Mouse (Mus musculus) kidney, postnatal 0 days (tissue): ENCODE data around the gene Tshz2. TPM values are rescaled to one million over a fixed set of nuclear protein-coding genes. Genes with fewer than 3 reads are reported as not detected.
A peak's percentile ranks its signal among the peaks of the same experiment; 100 is the strongest.

Experiments used
- ATAC-seq: fragments of 200-750 bp; cut with Nextera tagmentation; replicated peaks from 2 replicates; pipeline ENCODE4 v1.8.0; 2017; ENCODE audit warnings: low read depth, moderate number of reproducible peaks, moderate TSS enrichment, moderate library complexity; ENCODE audit not compliant: low FRiP score
- DNase-seq: peaks from one replicate; pipeline ENCODE4 v3.0.0-alpha.2; 2016; ENCODE audit warnings: low spot score
- H3K27ac ChIP-seq: fragments of 300-500 bp; sonication (generic); 2 replicates; pipeline ENCODE4 v1.5.1; 2014; ENCODE audit warnings: mild to moderate bottlenecking
- H3K27me3 ChIP-seq: fragments of 300-500 bp; sonication (generic); 2 replicates; pipeline ENCODE4 v1.6.1; 2014; ENCODE audit warnings: low read length, mixed read lengths; ENCODE audit not compliant: insufficient read depth
- H3K36me3 ChIP-seq: fragments of 300-500 bp; sonication (generic); 2 replicates; pipeline ENCODE4 v1.6.1; 2014; ENCODE audit warnings: low read length, mixed read lengths; ENCODE audit not compliant: insufficient read depth
- H3K4me1 ChIP-seq: fragments of 300-500 bp; sonication (generic); replicated peaks from 2 replicates; pipeline ENCODE4 v1.6.1; 2014; ENCODE audit warnings: antibody characterized with exemption, low read length, mixed read lengths; ENCODE audit not compliant: insufficient read depth
- H3K4me2 ChIP-seq: fragments of 300-500 bp; sonication (generic); 2 replicates; pipeline ENCODE4 v1.6.1; 2014; ENCODE audit warnings: mild to moderate bottlenecking, low read length, moderate library complexity, mixed read lengths
- H3K4me3 ChIP-seq: fragments of 300-500 bp; sonication (generic); replicated peaks from 2 replicates; pipeline ENCODE4 v1.5.1; 2014; ENCODE audit warnings: low read depth, low read length
- H3K9ac ChIP-seq: fragments of 300-500 bp; sonication (generic); 2 replicates; pipeline ENCODE4 v1.6.1; 2014; ENCODE audit warnings: low read depth, low read length
- H3K9me3 ChIP-seq: fragments of 300-500 bp; sonication (generic); replicated peaks from 2 replicates; pipeline ENCODE4 v1.6.1; 2016; ENCODE audit warnings: low read length, inconsistent platforms, mixed read lengths
- CTCF ChIP-seq: IDR thresholded peaks from 2 replicates; pipeline ENCODE4 v1.5.1; 2016; ENCODE audit warnings: antibody characterized with exemption, low read depth, mild to moderate bottlenecking, moderate library complexity
- WGBS: fragments of 180-500 bp; shearing (Covaris S2); extraction: QIAGEN DNeasy Blood & Tissue Kit; methylation state at CpG from one replicate; pipeline ENCODE4 v1.1.7; 2014; 5-methylcytosine and 5-hydroxymethylcytosine counted together
- polyA plus RNA-seq: library from polyadenylated mRNA; unstranded; fragments of >200 nt; fragmentation: Nextera tagmentation; extraction: Ambion mirVana; gene quantifications from 2 replicates; pipeline ENCODE4 v1.2.1, GENCODE M21; 2015

The Tshz2 gene
- polyA plus RNA-seq, 1 experiment from 2014 or later = 9.8 TPM

- no peaks in the 10 kb centered on the region for H3K27me3 ChIP-seq
- H3K9me3 ChIP-seq = no peaks in the 10 kb centered on the region
- H3K4me3 ChIP-seq = no peak overlapping the region
- WGBS = 94% methylated on average over 6 of the region's 6 CpGs
- no peaks in the 10 kb centered on the region for H3K36me3 ChIP-seq
- H3K4me2 ChIP-seq = no peak overlapping the region
- no peak for TF ChIP-seq CTCF
- H3K9ac ChIP-seq = no peak overlapping the region
- no peak overlapping the region for H3K27ac ChIP-seq
- ATAC-seq (no peak), DNase-seq (no peak)
- no peaks in the 10 kb centered on the region for H3K4me1 ChIP-seq
Measured at GRCm38 (mm10) chr2:169802241-169802640, 169.4 kb downstream of the Tshz2 start.

GRCm38 (mm10) chr2:169804380-169804779 lies 171.6 kb downstream of the Tshz2 start:
- Histone ChIP-seq H3K4me3 (no peak overlapping the region), H3K9me3 (no peaks in the 10 kb centered on the region), H3K4me2 (no peak overlapping the region), H3K36me3 (no peaks in the 10 kb centered on the region), H3K27me3 (no peaks in the 10 kb centered on the region), H3K27ac (no peak overlapping the region), H3K4me1 (no peaks in the 10 kb centered on the region), H3K9ac (no peak overlapping the region)
- peak; percentile 28; the same call in 1 of the 2 replicates for TF ChIP-seq CTCF
- WGBS = 39% methylated on average over 5 of the region's 5 CpGs
- ATAC-seq = no peak
- DNase-seq = peak; percentile 62

GRCm38 (mm10) chr2:169805545-169805944 lies 172.7 kb downstream of the Tshz2 start:
- 60% methylated on average over 12 of the region's 12 CpGs for WGBS
- no peaks in the 10 kb centered on the region for H3K27me3 ChIP-seq
- no peak for ATAC-seq

GRCm38 (mm10) chr2:169811589-169811988 lies 178.8 kb downstream of the Tshz2 start:
- H3K36me3 ChIP-seq = no peaks in the 10 kb centered on the region
- no peaks in the 10 kb centered on the region for H3K4me1 ChIP-seq
- no peak overlapping the region for H3K4me3 ChIP-seq
- no peak for DNase-seq
- no peak for TF ChIP-seq CTCF
- H3K9me3 ChIP-seq = no peaks in the 10 kb centered on the region
- no peak overlapping the region for H3K27ac ChIP-seq
- no peak overlapping the region for H3K4me2 ChIP-seq
- H3K27me3 ChIP-seq = no peaks in the 10 kb centered on the region
- 60% methylated on average over 5 of the region's 5 CpGs for WGBS
- ATAC-seq = no peak
- H3K9ac ChIP-seq = no peak overlapping the region

More at GRCm38 (mm10) chr2:169805545-169805944, 172.7 kb downstream of the Tshz2 start:
- H3K36me3 ChIP-seq = no peaks in the 10 kb centered on the region
- H3K4me2 ChIP-seq = peak overlapping the region; percentile 30; the same call in 1 of the 2 replicates
- no peak overlapping the region for H3K4me3 ChIP-seq
- no peaks in the 10 kb centered on the region for H3K9me3 ChIP-seq
- TF ChIP-seq CTCF = no peak
- no peaks in the 10 kb centered on the region for H3K4me1 ChIP-seq
- DNase-seq = peak; percentile 40
- H3K9ac ChIP-seq = no peak overlapping the region
- H3K27ac ChIP-seq = no peak overlapping the region

GRCm38 (mm10) chr2:169812055-169812454 lies 179.2 kb downstream of the Tshz2 start:
- H3K9me3 ChIP-seq = no peaks in the 10 kb centered on the region
- H3K4me3 ChIP-seq = no peak overlapping the region
- no peaks in the 10 kb centered on the region for H3K36me3 ChIP-seq
- H3K27me3 ChIP-seq = no peaks in the 10 kb centered on the region
- no peak for ATAC-seq
- no peak overlapping the region for H3K4me2 ChIP-seq
- WGBS = 94% methylated on average over 8 of the region's 8 CpGs
- H3K4me1 ChIP-seq = no peaks in the 10 kb centered on the region
- no peak for DNase-seq
- no peak for TF ChIP-seq CTCF
- no peak overlapping the region for H3K27ac ChIP-seq
- no peak overlapping the region for H3K9ac ChIP-seq

- TF ChIP-seq CTCF = no peak
- no peak for ATAC-seq
- no peaks in the 10 kb centered on the region for H3K9me3 ChIP-seq
- no peak overlapping the region for H3K4me3 ChIP-seq
- DNase-seq = no peak
- H3K9ac ChIP-seq = no peak overlapping the region
- no peak overlapping the region for H3K27ac ChIP-seq
- H3K4me2 ChIP-seq = no peak overlapping the region
- H3K36me3 ChIP-seq = no peaks in the 10 kb centered on the region
- WGBS = 92% methylated on average over 7 of the region's 7 CpGs
- H3K4me1 ChIP-seq = no peaks in the 10 kb centered on the region
- H3K27me3 ChIP-seq = no peaks in the 10 kb centered on the region
Measured at GRCm38 (mm10) chr2:169812940-169813339, 180.1 kb downstream of the Tshz2 start.

GRCm38 (mm10) chr2:169814351-169814750 lies 181.5 kb downstream of the Tshz2 start:
- H3K9ac ChIP-seq = no peak overlapping the region
- ATAC-seq = no peak
- no peak for DNase-seq
- no peaks in the 10 kb centered on the region for H3K4me1 ChIP-seq
- no peaks in the 10 kb centered on the region for H3K27me3 ChIP-seq
- no peaks in the 10 kb centered on the region for H3K9me3 ChIP-seq
- H3K27ac ChIP-seq = no peak overlapping the region
- H3K4me2 ChIP-seq = no peak overlapping the region
- H3K4me3 ChIP-seq = no peak overlapping the region
- 81% methylated on average over 3 of the region's 3 CpGs for WGBS
- TF ChIP-seq CTCF = no peak
- no peaks in the 10 kb centered on the region for H3K36me3 ChIP-seq
